Mouse (Mus musculus) retina, adult 2 months (tissue): ENCODE results near the gene Eif3l.

Experiments used
- DNase-seq: peaks from one replicate; pipeline ENCODE4 v3.0.0-alpha.2; 2012; ENCODE audit warnings: low read depth, low spot score

Eif3l gene

GRCm38 (mm10) chr15:79050160-79050845 is 24.7 kb upstream of the Eif3l start:
- DNase-seq, result no peak

- no peak for DNase-seq
These were observed 24.0 kb upstream of the Eif3l start for GRCm38 (mm10) chr15:79050964-79051363.

- no peak for DNase-seq
These were observed 23.3 kb upstream of the Eif3l start for GRCm38 (mm10) chr15:79051461-79052360.

- no peak for DNase-seq
These were observed 22.6 kb upstream of the Eif3l start for GRCm38 (mm10) chr15:79052366-79052765.

GRCm38 (mm10) chr15:79056601-79057000 is 18.4 kb upstream of the Eif3l start:
- DNase-seq, result no peak

- no peak for DNase-seq
These were observed 17.1 kb upstream of the Eif3l start for GRCm38 (mm10) chr15:79057850-79058249.

GRCm38 (mm10) chr15:79060887-79061565 is 14.0 kb upstream of the Eif3l start:
- DNase-seq, result no peak

- DNase-seq, result peak; percentile 99
These were observed 12.4 kb upstream of the Eif3l start, which contains the start of gene Ankrd54 for GRCm38 (mm10) chr15:79062376-79063159. Ankrd54 (minus strand) TSS chr15:79062893.

GRCm38 (mm10) chr15:79063160-79063740 is 11.7 kb upstream of the Eif3l start:
- no peak for DNase-seq

GRCm38 (mm10) chr15:79065086-79065770 is 9.8 kb upstream of the Eif3l start:
- DNase-seq, result no peak

- no peak for DNase-seq
These were observed 8.7 kb upstream of the Eif3l start for GRCm38 (mm10) chr15:79066276-79066675.

GRCm38 (mm10) chr15:79067631-79068030 is 7.3 kb upstream of the Eif3l start:
- no peak for DNase-seq

- DNase-seq, result no peak
These were observed 6.6 kb upstream of the Eif3l start for GRCm38 (mm10) chr15:79068416-79068815.

GRCm38 (mm10) chr15:79071117-79072039 is 3.6 kb upstream of the Eif3l start:
- no peak for DNase-seq

- DNase-seq, result no peak
These were observed 1.2 kb upstream of the Eif3l start for GRCm38 (mm10) chr15:79073752-79074151.

GRCm38 (mm10) chr15:79074446-79074845 is 533 bp upstream of the Eif3l start:
- no peak for DNase-seq

GRCm38 (mm10) chr15:79075658-79076365 is 833 bp downstream of the Eif3l start:
- no peak for DNase-seq

GRCm38 (mm10) chr15:79079567-79079966 is 4.6 kb downstream of the Eif3l start:
- no peak for DNase-seq

GRCm38 (mm10) chr15:79092284-79092683 is 17.3 kb downstream of the Eif3l start:
- DNase-seq, result no peak
